Mouse (Mus musculus) heart, postnatal 0 days (tissue): ENCODE data around the gene Mcub. TPM values are rescaled to one million over a fixed set of nuclear protein-coding genes. Genes with fewer than 3 reads are reported as not detected.
A peak's percentile ranks its signal among the peaks of the same experiment; 100 is the strongest.

Experiments used
- ATAC-seq: fragments of 200-750 bp; cut with Nextera tagmentation; 2 replicates; pipeline ENCODE4 v1.8.0; 2017; ENCODE audit warnings: low read depth, moderate number of reproducible peaks, moderate library complexity; ENCODE audit not compliant: insufficient read depth
- DNase-seq: peaks from one replicate; pipeline ENCODE4 v3.0.0-alpha.2; 2016; ENCODE audit warnings: low spot score
- H3K27ac ChIP-seq: fragments of 300-500 bp; sonication (generic); 2 replicates; pipeline ENCODE4 v1.5.1; 2014; ENCODE audit warnings: low read depth, mild to moderate bottlenecking
- H3K27me3 ChIP-seq: fragments of 300-500 bp; sonication (generic); 2 replicates; pipeline ENCODE4 v1.6.1; 2014; ENCODE audit warnings: low read length, mixed read lengths; ENCODE audit not compliant: control insufficient read depth, insufficient read depth
- H3K36me3 ChIP-seq: fragments of 300-500 bp; sonication (generic); replicated peaks from 2 replicates; pipeline ENCODE4 v1.6.1; 2014; ENCODE audit warnings: low read length, mixed read lengths; ENCODE audit not compliant: control insufficient read depth, insufficient read depth
- H3K4me1 ChIP-seq: fragments of 300-500 bp; sonication (generic); 2 replicates; pipeline ENCODE4 v1.6.1; 2014; ENCODE audit warnings: antibody characterized with exemption; ENCODE audit not compliant: control insufficient read depth, insufficient read depth
- H3K4me2 ChIP-seq: fragments of 300-500 bp; sonication (generic); 2 replicates; pipeline ENCODE4 v1.6.1; 2014; ENCODE audit warnings: low read depth, mild to moderate bottlenecking, low read length, moderate library complexity
- H3K4me3 ChIP-seq: fragments of 300-500 bp; sonication (generic); 2 replicates; pipeline ENCODE4 v1.5.1; 2014; ENCODE audit warnings: low read depth, low read length
- H3K9ac ChIP-seq: fragments of 300-500 bp; sonication (generic); replicated peaks from 2 replicates; pipeline ENCODE4 v1.6.1; 2014; ENCODE audit warnings: low read depth, low read length, mixed read lengths
- H3K9me3 ChIP-seq: fragments of 300-500 bp; sonication (generic); replicated peaks from 2 replicates; pipeline ENCODE4 v1.6.1; 2016; ENCODE audit warnings: low read length; ENCODE audit not compliant: control insufficient read depth
- CTCF ChIP-seq: IDR thresholded peaks from 2 replicates; pipeline ENCODE4 v1.5.1; 2016; ENCODE audit warnings: antibody characterized with exemption, control low read depth, low read depth
- EP300 ChIP-seq: IDR thresholded peaks from 2 replicates; pipeline ENCODE4 v1.6.1; 2016; ENCODE audit warnings: antibody characterized with exemption, low read depth
- WGBS: fragments of 180-500 bp; shearing (Covaris S2); extraction: QIAGEN DNeasy Blood & Tissue Kit; methylation state at CpG from one replicate; pipeline ENCODE4 v1.1.7; 2014; 5-methylcytosine and 5-hydroxymethylcytosine counted together
- polyA plus RNA-seq: library from polyadenylated mRNA; unstranded; fragments of >200 nt; fragmentation: Nextera tagmentation; extraction: Ambion mirVana; gene quantifications from 2 replicates; pipeline ENCODE4 v1.2.1, GENCODE M21; 2015
- total RNA-seq: library from RNA; depleted of rRNA; stranded (reverse); fragments of >200 nt; gene quantifications from 2 replicates; pipeline ENCODE4 v1.2.3, GENCODE M21; 2014; ENCODE audit warnings: low replicate concordance

The Mcub gene
- total and polyA plus RNA-seq, 2 experiments from 2014 or later: 2.8 TPM; not detected in 1

GRCm38 (mm10) chr3:129998526-129998925, 28.5 kb upstream of the Mcub start:
- Histone ChIP-seq H3K36me3 (peaks cover 94% of the 10 kb centered on the region), H3K27me3 (no peaks in the 10 kb centered on the region), H3K4me1 (no peaks in the 10 kb centered on the region), H3K4me2 (no peak overlapping the region), H3K27ac (no peak overlapping the region), H3K9me3 (no peaks in the 10 kb centered on the region), H3K9ac (no peak overlapping the region), H3K4me3 (no peak overlapping the region)
- DNase-seq: no peak
- WGBS: 63% methylated on average over 6 of the region's 6 CpGs
- TF ChIP-seq CTCF: no peak
- no peak for TF ChIP-seq EP300
- no peak for ATAC-seq

- H3K4me2 ChIP-seq: no peak overlapping the region
- WGBS: 67% methylated on average over 7 of the region's 7 CpGs
Measured at GRCm38 (mm10) chr3:129998001-129998400, 28.0 kb upstream of the Mcub start.

GRCm38 (mm10) chr3:129997324-129997723, 27.3 kb upstream of the Mcub start:
- Histone ChIP-seq H3K36me3 (peaks cover 96% of the 10 kb centered on the region), H3K9ac (no peak overlapping the region), H3K27me3 (no peaks in the 10 kb centered on the region), H3K9me3 (no peaks in the 10 kb centered on the region), H3K4me1 (no peaks in the 10 kb centered on the region), H3K4me3 (no peak overlapping the region), H3K27ac (no peak overlapping the region), H3K4me2 (no peak overlapping the region)
- TF ChIP-seq CTCF (no peak), EP300 (no peak)
- DNase-seq (no peak), ATAC-seq (no peak)
- 79% methylated on average over 3 of the region's 3 CpGs for WGBS

More at GRCm38 (mm10) chr3:129998001-129998400, 28.0 kb upstream of the Mcub start:
- TF ChIP-seq EP300 (no peak), CTCF (no peak)
- no peak overlapping the region for H3K4me3 ChIP-seq
- no peak for DNase-seq
- no peaks in the 10 kb centered on the region for H3K4me1 ChIP-seq
- no peak overlapping the region for H3K27ac ChIP-seq
- H3K9me3 ChIP-seq: no peaks in the 10 kb centered on the region
- no peak overlapping the region for H3K9ac ChIP-seq
- ATAC-seq: 0 out of 2 replicates have a peak, but pooled peaks have one; percentile 30
- H3K36me3 ChIP-seq: peaks cover 96% of the 10 kb centered on the region
- no peaks in the 10 kb centered on the region for H3K27me3 ChIP-seq

GRCm38 (mm10) chr3:129987297-129987696, 17.3 kb upstream of the Mcub start:
- Histone ChIP-seq H3K4me2 (no peak overlapping the region), H3K36me3 (peaks cover 90% of the 10 kb centered on the region), H3K9ac (no peak overlapping the region), H3K4me1 (no peaks in the 10 kb centered on the region), H3K27me3 (no peaks in the 10 kb centered on the region), H3K27ac (no peak overlapping the region), H3K4me3 (no peak overlapping the region), H3K9me3 (no peaks in the 10 kb centered on the region)
- no peak for ATAC-seq
- TF ChIP-seq EP300 (no peak), CTCF (no peak)
- DNase-seq: no peak
- 93% methylated on average over 13 of the region's 13 CpGs for WGBS

- no peak overlapping the region for H3K27ac ChIP-seq
- no peak overlapping the region for H3K9ac ChIP-seq
- ATAC-seq: no peak
- no peak for TF ChIP-seq CTCF
- TF ChIP-seq EP300: no peak
- no peaks in the 10 kb centered on the region for H3K4me1 ChIP-seq
- no peak overlapping the region for H3K4me3 ChIP-seq
- no peaks in the 10 kb centered on the region for H3K27me3 ChIP-seq
- H3K9me3 ChIP-seq: no peaks in the 10 kb centered on the region
- no peak for DNase-seq
- no peak overlapping the region for H3K4me2 ChIP-seq
- H3K36me3 ChIP-seq: peaks cover 80% of the 10 kb centered on the region
- WGBS: 94% methylated on average over 4 of the region's 4 CpGs
Measured at GRCm38 (mm10) chr3:129985335-129985734, 15.3 kb upstream of the Mcub start.

GRCm38 (mm10) chr3:129984797-129985196, 14.8 kb upstream of the Mcub start:
- TF ChIP-seq EP300 (no peak), CTCF (no peak)
- Histone ChIP-seq H3K27me3 (no peaks in the 10 kb centered on the region), H3K27ac (no peak overlapping the region), H3K4me3 (no peak overlapping the region), H3K4me1 (no peaks in the 10 kb centered on the region), H3K4me2 (no peak overlapping the region), H3K36me3 (peaks cover 75% of the 10 kb centered on the region), H3K9ac (no peak overlapping the region), H3K9me3 (no peaks in the 10 kb centered on the region)
- no peak for DNase-seq
- ATAC-seq: no peak
- 93% methylated on average over 5 of the region's 5 CpGs for WGBS
